ENCODE assay signal across 8 mouse cellular contexts in the genomic region with DNA sequence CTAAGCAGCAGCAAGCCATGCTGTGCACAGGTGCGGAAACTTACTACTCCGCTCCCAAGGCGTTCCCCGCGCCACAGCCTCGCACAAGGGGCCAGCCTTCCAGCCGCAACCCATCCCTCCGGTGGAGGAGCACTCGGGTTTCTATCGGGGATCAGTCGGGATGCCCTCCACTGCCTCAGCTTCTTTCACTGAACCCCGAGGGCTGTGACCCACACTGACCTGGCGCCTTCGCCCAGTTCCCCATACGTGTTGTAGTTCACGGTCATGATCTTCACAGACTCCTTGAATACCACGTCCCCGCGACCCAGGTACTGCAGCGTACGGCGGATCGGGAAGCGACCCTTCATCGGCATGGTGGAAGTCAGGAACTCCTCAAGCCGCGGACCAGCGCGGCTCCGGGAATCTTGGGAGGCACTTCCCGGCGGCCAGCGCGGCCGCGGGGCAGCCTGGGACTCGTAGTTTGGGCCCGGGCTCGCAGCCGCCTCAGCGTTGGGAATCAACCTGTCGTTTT. TPM values are rescaled to one million over a fixed set of nuclear protein-coding genes. Genes with fewer than 3 reads are reported as not detected.
A peak's percentile ranks its signal among the peaks of the same experiment; 100 is the strongest.
DNase-seq lines count a peak whose midpoint lies in the region; ATAC-seq and TF ChIP-seq lines count a peak whose summit lies in the region.

A gene (minus strand): TSS at position 413 of the 511 bp plus-strand sequence.

- DNase-seq in CH12.LX (ENCODE audit: extremely low read depth): peak; percentile 35
- DNase-seq in c-Kit-positive CD71-negative TER-119-negative erythroid progenitor cells, embryonic 14.5 days (ENCODE audit: low read depth): peak; percentile 33
- peak; percentile 72 for DNase-seq in forebrain, embryonic 10.5 days (ENCODE audit: extremely low spot score, low spot score)
- peak; percentile 85 for DNase-seq in kidney, postnatal 10 days
- DNase-seq in neural tube, embryonic 10.5 days (ENCODE audit: extremely low spot score, low spot score): peak; percentile 77

- TF ChIP-seq EP300 in CH12.LX (IDR thresholded peaks at IDR 0.05; ENCODE audit: low read length): no peak

- no peak for TF ChIP-seq CTCF in CH12.LX (conservative IDR thresholded peaks at IDR 0.05 in 1 of 2, IDR thresholded peaks at IDR 0.05 in 1 of 2; ENCODE audit: low read depth in 2 of 2, low read length in 2 of 2)

- WGBS in forebrain, embryonic 10.5 days: under 1% methylated on average over 42 of the region's 42 CpGs
- WGBS in heart, embryonic 14.5 days: under 1% methylated on average over 42 of the region's 42 CpGs
- WGBS in liver, embryonic 12.5 days (ENCODE audit: insufficient replicate concordance): under 1% methylated on average over 42 of the region's 42 CpGs
- under 1% methylated on average over 42 of the region's 42 CpGs for WGBS in stomach, embryonic 15.5 days

- no peaks in the 10 kb centered on the region for H3K27me3 ChIP-seq in CH12.LX (replicated peaks)
- no peaks in the 10 kb centered on the region for H3K27me3 ChIP-seq in forebrain, embryonic 10.5 days (ENCODE audit: poor library complexity, severe bottlenecking)
- no peaks in the 10 kb centered on the region for H3K27me3 ChIP-seq in heart, embryonic 14.5 days (ENCODE audit: control insufficient read depth, insufficient read depth, low read length)
- no peaks in the 10 kb centered on the region for H3K27me3 ChIP-seq in liver, embryonic 12.5 days (replicated peaks)
- no peaks in the 10 kb centered on the region for H3K27me3 ChIP-seq in stomach, embryonic 15.5 days (replicated peaks)

- peak within 1 kb of the TSS; percentile 53 for H3K9ac ChIP-seq in CH12.LX (ENCODE audit: insufficient read depth, low read depth)
- peak within 1 kb of the TSS; percentile 92 for H3K9ac ChIP-seq in heart, embryonic 14.5 days (ENCODE audit: low read length)
- H3K9ac ChIP-seq in liver, embryonic 12.5 days: peak within 1 kb of the TSS; percentile 83
- H3K9ac ChIP-seq in stomach, embryonic 15.5 days: peak within 1 kb of the TSS; percentile 87

- no peaks in the 10 kb centered on the region; the same call in 1 of the 2 replicates for H3K79me2 ChIP-seq in CH12.LX (replicated peaks; ENCODE audit: control insufficient read depth, extremely low read depth, insufficient read depth, poor library complexity, severe bottlenecking)

- H3K4me2 ChIP-seq in CH12.LX (ENCODE audit: insufficient read depth, low read depth, poor library complexity, severe bottlenecking): peak within 1 kb of the TSS; percentile 78
- H3K4me2 ChIP-seq in heart, embryonic 14.5 days (ENCODE audit: low read length): peak within 1 kb of the TSS; percentile 86
- H3K4me2 ChIP-seq in liver, embryonic 12.5 days: peak within 1 kb of the TSS; percentile 87
- peak within 1 kb of the TSS; percentile 65 for H3K4me2 ChIP-seq in stomach, embryonic 15.5 days

- H3K9me3 ChIP-seq in CH12.LX (replicated peaks; ENCODE audit: low read length): peaks cover 2% of the 10 kb centered on the region
- H3K9me3 ChIP-seq in forebrain, embryonic 10.5 days: peaks cover 11% of the 10 kb centered on the region; the same call in 1 of the 2 replicates
- peaks cover 4% of the 10 kb centered on the region for H3K9me3 ChIP-seq in heart, embryonic 14.5 days (ENCODE audit: control insufficient read depth, low read length)
- no peaks in the 10 kb centered on the region for H3K9me3 ChIP-seq in liver, embryonic 12.5 days (replicated peaks)
- H3K9me3 ChIP-seq in stomach, embryonic 15.5 days: no peaks in the 10 kb centered on the region

- TF ChIP-seq POLR2A in CH12.LX (IDR thresholded peaks at IDR 0.05; ENCODE audit: low read depth, low read length): peak; percentile 85

- in situ Hi-C loops in CH12.LX (cut with MboI; ENCODE audit: low pct_ligation_motif_present, low pct_unique_long_range_greater_than_20kb, low sequenced_read_pairs): no loop called here

- peak; percentile 86 for ATAC-seq in heart, embryonic 14.5 days (ENCODE audit: insufficient number of reproducible peaks, insufficient read depth, low FRiP score, low read depth)
- peak; percentile 88 for ATAC-seq in liver, embryonic 12.5 days
- peak; percentile 94 for ATAC-seq in stomach, embryonic 15.5 days (ENCODE audit: insufficient read depth, low FRiP score, low read depth)

- dilution Hi-C loops in CH12.LX (cut with MboI; ENCODE audit: extremely low pct_ligation_motif_present, extremely low pct_unique_long_range_greater_than_20kb, low sequenced_read_pairs): no loop called here

- peaks cover 0 to 24% of the 10 kb centered on the region in 2 experiments; a peak in 2 of 4 replicates for H3K4me1 ChIP-seq in CH12.LX (ENCODE audit: control insufficient read depth in 1 of 2, insufficient read depth in 2 of 2)
- H3K4me1 ChIP-seq in forebrain, embryonic 10.5 days: peaks cover 18% of the 10 kb centered on the region
- H3K4me1 ChIP-seq in heart, embryonic 14.5 days (ENCODE audit: control insufficient read depth in 2 of 2, insufficient read depth in 2 of 2, low read length in 2 of 2): peaks cover 3 to 7% of the 10 kb centered on the region in 2 experiments
- H3K4me1 ChIP-seq in liver, embryonic 12.5 days: peaks cover 39% of the 10 kb centered on the region
- H3K4me1 ChIP-seq in stomach, embryonic 15.5 days: 0 out of 2 replicates have a peak, but pooled peaks cover 7% of the 10 kb centered on the region

- TF ChIP-seq RAD21 in CH12.LX (IDR thresholded peaks at IDR 0.05; ENCODE audit: low read depth, low read length): no peak

- H3K36me3 ChIP-seq in CH12.LX (replicated peaks in 1 of 2; ENCODE audit: control insufficient read depth in 1 of 2, insufficient read depth in 1 of 2, low read length in 1 of 2): peaks cover 13 to 67% of the 10 kb centered on the region in 2 experiments
- H3K36me3 ChIP-seq in forebrain, embryonic 10.5 days (replicated peaks): peaks cover 61% of the 10 kb centered on the region
- H3K36me3 ChIP-seq in heart, embryonic 14.5 days (ENCODE audit: control insufficient read depth, insufficient read depth, low read length): peaks cover 37% of the 10 kb centered on the region
- H3K36me3 ChIP-seq in liver, embryonic 12.5 days: peaks cover 53% of the 10 kb centered on the region
- H3K36me3 ChIP-seq in stomach, embryonic 15.5 days: 0 out of 2 replicates have a peak, but pooled peaks cover 11% of the 10 kb centered on the region

- H3K4me3 ChIP-seq in CH12.LX (replicated peaks in 1 of 3; ENCODE audit: low read depth in 2 of 3, low read length in 2 of 3, poor library complexity in 1 of 3): peak within 1 kb of the TSS; percentile 85 to 94 (median 88)
- H3K4me3 ChIP-seq in forebrain, embryonic 10.5 days: peak within 1 kb of the TSS; percentile 91
- H3K4me3 ChIP-seq in heart, embryonic 14.5 days (ENCODE audit: control insufficient read depth in 1 of 2, insufficient read depth in 1 of 2, low read depth in 1 of 2, low read length in 2 of 2): peak within 1 kb of the TSS; percentile 73 to 90
- H3K4me3 ChIP-seq in liver, embryonic 12.5 days: peak within 1 kb of the TSS; percentile 88
- H3K4me3 ChIP-seq in stomach, embryonic 15.5 days (replicated peaks): peak within 1 kb of the TSS; percentile 77

- no peak within 1 kb of the TSS for H3K27ac ChIP-seq in CH12.LX (ENCODE audit: insufficient read depth, low read depth)
- H3K27ac ChIP-seq in forebrain, embryonic 10.5 days: peak within 1 kb of the TSS; percentile 88
- peak within 1 kb of the TSS; percentile 25 to 72; a peak in 3 of 4 replicates for H3K27ac ChIP-seq in heart, embryonic 14.5 days (replicated peaks in 1 of 2; ENCODE audit: control insufficient read depth in 1 of 2, insufficient read depth in 1 of 2, low read depth in 2 of 2, low read length in 2 of 2)
- H3K27ac ChIP-seq in liver, embryonic 12.5 days: peak within 1 kb of the TSS; percentile 55
- no peak within 1 kb of the TSS; the same call in 1 of the 2 replicates for H3K27ac ChIP-seq in stomach, embryonic 15.5 days

TF ChIP-seq in CH12.LX, 34 proteins besides CTCF, POLR2A, EP300 and RAD21:
- no peak for TF ChIP-seq BHLHE40 (IDR thresholded peaks at IDR 0.05; ENCODE audit: low read depth, low read length)
- TF ChIP-seq SIN3A (IDR thresholded peaks at IDR 0.05; ENCODE audit: low read length): peak; percentile 53; the same call in 1 of the 2 replicates
- peak; percentile 54; the same call in 1 of the 2 replicates for TF ChIP-seq NELFE (IDR thresholded peaks at IDR 0.05; ENCODE audit: low read depth, low read length)
- peak; percentile 52; the same call in 1 of the 2 replicates for TF ChIP-seq GABPA (IDR thresholded peaks at IDR 0.05; ENCODE audit: insufficient replicate concordance, low read depth, low read length)
- TF ChIP-seq TCF12 (IDR thresholded peaks at IDR 0.05; ENCODE audit: low read depth, low read length): peak; percentile 20; the same call in 1 of the 2 replicates
- no peak for TF ChIP-seq ZC3H11A (IDR thresholded peaks at IDR 0.05; ENCODE audit: low read depth, low read length)
- TF ChIP-seq KAT2A (IDR thresholded peaks at IDR 0.05; ENCODE audit: insufficient replicate concordance, low read length): peak; percentile 95; the same call in 1 of the 2 replicates
- TF ChIP-seq NRF1 (IDR thresholded peaks at IDR 0.05; ENCODE audit: low read depth, low read length): no peak; the same call in 1 of the 2 replicates
- peak; percentile 74 for TF ChIP-seq ELF1 (IDR thresholded peaks at IDR 0.05; ENCODE audit: low read depth, low read length)
- 0 out of 2 replicates have a peak, but pooled peaks have one; percentile 10 for TF ChIP-seq TBP (conservative IDR thresholded peaks at IDR 0.05; ENCODE audit: low read depth, low read length)
- TF ChIP-seq HCFC1 (IDR thresholded peaks at IDR 0.05; ENCODE audit: low read depth, low read length): peak; percentile 99

RNA-seq across cellular contexts. Expression of the gene that starts here (rescaled TPM):
- 70.6 and 85.2 TPM in 2 replicates for total RNA-seq in CH12.LX (2012; rRNA removed)
- 38.6 and 48.5 TPM in 2 replicates for total RNA-seq in CH12.LX (2014; rRNA removed)
- polyA plus RNA-seq in CH12.LX (2012; ENCODE audit: insufficient read length, low read depth): 61.4 and 90.7 TPM in 2 replicates
- polyA plus RNA-seq in forebrain, embryonic 10.5 days (2016; fragmentation: Nextera tagmentation; extraction: Ambion mirVana): 100 and 103 TPM in 2 replicates
- 65.8 and 73.4 TPM in 2 replicates for polyA plus RNA-seq in heart, embryonic 14.5 days (2014; fragmentation: Nextera tagmentation; extraction: Ambion mirVana)
- polyA plus RNA-seq in liver, embryonic 12.5 days (2016; fragmentation: Nextera tagmentation; extraction: Ambion mirVana): 69.3 and 70.5 TPM in 2 replicates
- 88.7 and 94.8 TPM in 2 replicates for polyA plus RNA-seq in stomach, embryonic 15.5 days (2015; fragmentation: Nextera tagmentation; extraction: Ambion mirVana)

Comparison
In these comparisons a context has a peak if more than half of its experiments do, and no peak if none do; other contexts are left out.
1. DNase-seq: peak in every context shown above with its lines; median percentile 85 in kidney, postnatal 10 days; 77 in neural tube, embryonic 10.5 days; 72 in forebrain, embryonic 10.5 days; 35 in CH12.LX; 33 in c-Kit-positive CD71-negative TER-119-negative erythroid progenitor cells, embryonic 14.5 days.
2. H3K27ac ChIP-seq: peak in forebrain, embryonic 10.5 days (single experiment), heart, embryonic 14.5 days (2 of 2) and liver, embryonic 12.5 days (single experiment); none in CH12.LX (single experiment) and stomach, embryonic 15.5 days (single experiment).
3. Peak in every context shown above with its lines, with median percentiles within 50 percentile points of each other: H3K4me2 ChIP-seq, H3K4me3 ChIP-seq, H3K9ac ChIP-seq and ATAC-seq.